Comparison of ENCODE assay signal across 10 mouse cellular contexts in the genomic region with DNA sequence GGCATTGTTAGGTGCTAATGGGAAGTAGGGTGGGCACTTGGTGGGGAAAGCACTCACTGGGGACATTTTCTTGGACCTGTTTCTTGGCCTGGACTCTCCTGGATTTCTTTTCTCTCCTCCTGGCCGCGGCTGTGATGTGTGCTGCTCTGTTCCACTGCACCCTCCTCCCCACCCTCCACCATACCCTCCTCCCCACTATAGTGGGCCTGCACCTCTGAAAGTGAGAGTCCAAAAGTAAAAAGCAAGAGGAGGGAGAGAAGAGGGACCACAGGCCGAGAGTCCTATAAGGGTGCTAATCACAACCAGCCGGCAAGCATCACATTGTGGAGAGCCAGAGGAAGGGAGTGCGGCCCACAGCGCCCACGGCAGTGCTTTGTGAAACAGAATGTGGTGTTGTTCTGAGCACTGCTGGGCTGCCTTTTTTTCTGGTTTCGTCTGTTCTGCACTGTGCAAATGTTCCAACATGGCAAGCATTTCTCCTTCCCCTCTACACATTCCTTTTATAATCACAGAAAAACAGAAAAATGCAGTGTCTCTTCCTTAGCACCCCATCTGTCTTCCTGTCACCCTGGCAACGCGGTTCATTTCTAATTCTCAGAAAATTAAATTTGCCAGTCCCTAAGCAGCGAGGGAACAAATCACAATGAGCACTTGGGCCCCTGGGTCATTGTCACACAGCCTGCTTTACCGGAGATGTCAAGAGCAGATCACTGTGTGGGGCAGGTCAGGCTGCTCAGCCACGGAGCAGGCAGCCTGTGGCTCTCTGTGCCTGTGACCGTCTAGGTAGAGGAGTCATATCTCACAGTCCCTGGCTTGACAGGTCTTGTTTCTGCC. TPM values are rescaled to one million over a fixed set of nuclear protein-coding genes. Genes with fewer than 3 reads are reported as not detected.
DNase-seq lines count a peak whose midpoint lies in the region; ATAC-seq and TF ChIP-seq lines count a peak whose summit lies in the region.
"Had no signal": no experiment of that assay in that cellular context is flagged by ENCODE, and none has a peak within 500 bp of the region (broad histone marks: within the 10 kb centered on the region; RNA-seq: fewer than 3 reads in every experiment).

No protein-coding gene starts in this region.

- TF ChIP-seq CTCF in brain, embryonic 14.5 days (IDR thresholded peaks at IDR 0.05; ENCODE audit: borderline replicate concordance, extremely low read depth, insufficient read depth, insufficient read length), result no peak

- peak; percentile 57 for DNase-seq in brain, embryonic 14.5 days (ENCODE audit: low read depth)
- DNase-seq in embryonic facial prominence, embryonic 14.5 days (ENCODE audit: low spot score), result peak; percentile 23
- peak; percentile 82 to 92 for DNase-seq in layer of hippocampus, adult 18-20 months (ENCODE audit: low spot score in 2 of 2)
- DNase-seq in mesoderm, embryonic 11.5 days (ENCODE audit: low read depth, low spot score), result peak; percentile 13
- no peak for DNase-seq in Muller cell, postnatal 12 days (ENCODE audit: inconsistent ontology term)
- no peak for DNase-seq in thymus, postnatal 10 days (ENCODE audit: low spot score in 2 of 2)
- DNase-seq in thymus, adult 18-20 months, result no peak
- DNase-seq: cerebellum, adult 11-12 months had no signal

- no peak overlapping the region for H3K9ac ChIP-seq in embryonic facial prominence, embryonic 14.5 days (ENCODE audit: low read depth, low read length)
- H3K9ac ChIP-seq in intestine, embryonic 15.5 days, result no peak overlapping the region
- H3K9ac ChIP-seq: lung, embryonic 15.5 days had no signal

- H3K4me2 ChIP-seq in embryonic facial prominence, embryonic 14.5 days (ENCODE audit: low read depth, low read length), result no peak overlapping the region
- H3K4me2 ChIP-seq in intestine, embryonic 15.5 days (replicated peaks), result no peak overlapping the region
- H3K4me2 ChIP-seq: lung, embryonic 15.5 days had no signal

- no peaks in the 10 kb centered on the region for H3K9me3 ChIP-seq in embryonic facial prominence, embryonic 14.5 days (ENCODE audit: control insufficient read depth, low read length)
- H3K9me3 ChIP-seq in intestine, embryonic 15.5 days, result no peaks in the 10 kb centered on the region
- H3K9me3 ChIP-seq: lung, embryonic 15.5 days had no signal

- no peaks in the 10 kb centered on the region for H3K4me1 ChIP-seq in embryonic facial prominence, embryonic 14.5 days (ENCODE audit: control insufficient read depth, insufficient read depth, low read length)
- H3K4me1 ChIP-seq in intestine, embryonic 15.5 days (replicated peaks), result no peaks in the 10 kb centered on the region
- H3K4me1 ChIP-seq: lung, embryonic 15.5 days had no signal

- H3K27me3 ChIP-seq in embryonic facial prominence, embryonic 14.5 days (replicated peaks; ENCODE audit: control insufficient read depth, insufficient read depth, low read length), result no peaks in the 10 kb centered on the region
- no peaks in the 10 kb centered on the region for H3K27me3 ChIP-seq in intestine, embryonic 15.5 days (replicated peaks)
- H3K27me3 ChIP-seq: lung, embryonic 15.5 days had no signal

- peak; percentile 62; the same call in 1 of the 2 replicates for ATAC-seq in embryonic facial prominence, embryonic 14.5 days (ENCODE audit: low read depth)
- ATAC-seq in intestine, embryonic 15.5 days, result no peak

- 32% methylated on average over 14 of the region's 14 CpGs for WGBS in embryonic facial prominence, embryonic 14.5 days
- 52% methylated on average over 14 of the region's 14 CpGs for WGBS in intestine, embryonic 15.5 days

- H3K36me3 ChIP-seq in embryonic facial prominence, embryonic 14.5 days (ENCODE audit: control insufficient read depth, insufficient read depth, low read length), result no peaks in the 10 kb centered on the region
- H3K36me3 ChIP-seq in intestine, embryonic 15.5 days, result no peaks in the 10 kb centered on the region
- H3K36me3 ChIP-seq: lung, embryonic 15.5 days had no signal

- peak overlapping the region; percentile 35 for H3K27ac ChIP-seq in embryonic facial prominence, embryonic 14.5 days (replicated peaks; ENCODE audit: low read depth, low read length)
- H3K27ac ChIP-seq in intestine, embryonic 15.5 days, result no peak overlapping the region
- H3K27ac ChIP-seq: lung, embryonic 15.5 days had no signal

- TF ChIP-seq POLR2A in brain, embryonic 14.5 days (IDR thresholded peaks at IDR 0.05; ENCODE audit: borderline replicate concordance, extremely low read depth, insufficient read depth, insufficient read length, poor library complexity, severe bottlenecking), result no peak

- no peak overlapping the region for H3K4me3 ChIP-seq in embryonic facial prominence, embryonic 14.5 days (ENCODE audit: low read depth, low read length)
- no peak overlapping the region for H3K4me3 ChIP-seq in intestine, embryonic 15.5 days (replicated peaks)
- H3K4me3 ChIP-seq: lung, embryonic 15.5 days had no signal

RNA-seq across cellular contexts. Expression of a gene that starts 29.5 kb away (rescaled TPM):
- 0.33 and 0.70 TPM in 2 replicates for polyA plus RNA-seq in brain, embryonic 14.5 days (2012; rRNA removed)
- 1.8 and 3.1 TPM in 2 replicates for polyA plus RNA-seq in embryonic facial prominence, embryonic 14.5 days (2014; fragmentation: Nextera tagmentation; extraction: Ambion mirVana)
- total RNA-seq in layer of hippocampus, adult 18-20 months (2021), result 10 to 100 TPM; 12.1 to 12.3 TPM
- polyA plus RNA-seq in intestine, embryonic 15.5 days (2015; fragmentation: Nextera tagmentation; extraction: Ambion mirVana), result 1.1 and 1.3 TPM in 2 replicates

RNA-seq across cellular contexts. Expression of a gene that starts 43.9 kb away (rescaled TPM):
- polyA plus RNA-seq in brain, embryonic 14.5 days (2012; rRNA removed), result 0.04 TPM in 2 replicates
- polyA plus RNA-seq in embryonic facial prominence, embryonic 14.5 days (2014; fragmentation: Nextera tagmentation; extraction: Ambion mirVana), result 0.93 and 1.1 TPM in 2 replicates
- 10 to 100 TPM; 71.3 to 73.0 TPM for total RNA-seq in layer of hippocampus, adult 18-20 months (2021)
- polyA plus RNA-seq in intestine, embryonic 15.5 days (2015; fragmentation: Nextera tagmentation; extraction: Ambion mirVana), result 0.33 and 1.4 TPM in 2 replicates

RNA-seq across cellular contexts. Expression of a gene that starts 52.8 kb away (rescaled TPM):
- 113 and 133 TPM in 2 replicates for polyA plus RNA-seq in brain, embryonic 14.5 days (2012; rRNA removed)
- 60.8 and 68.5 TPM in 2 replicates for polyA plus RNA-seq in embryonic facial prominence, embryonic 14.5 days (2014; fragmentation: Nextera tagmentation; extraction: Ambion mirVana)
- total RNA-seq in layer of hippocampus, adult 18-20 months (2021), result 10 to 100 TPM; 83.4 to 95.0 TPM
- 67.5 and 68.2 TPM in 2 replicates for polyA plus RNA-seq in intestine, embryonic 15.5 days (2015; fragmentation: Nextera tagmentation; extraction: Ambion mirVana)

RNA-seq across cellular contexts. Expression of a gene that starts 55.2 kb away (rescaled TPM):
- polyA plus RNA-seq in brain, embryonic 14.5 days (2012; rRNA removed), result 3.8 and 6.8 TPM in 2 replicates
- polyA plus RNA-seq in embryonic facial prominence, embryonic 14.5 days (2014; fragmentation: Nextera tagmentation; extraction: Ambion mirVana), result 10.0 and 11.8 TPM in 2 replicates
- 10 to 100 TPM; 16.6 to 18.0 TPM for total RNA-seq in layer of hippocampus, adult 18-20 months (2021)
- polyA plus RNA-seq in intestine, embryonic 15.5 days (2015; fragmentation: Nextera tagmentation; extraction: Ambion mirVana), result 12.1 and 13.7 TPM in 2 replicates

Comparison
In these comparisons a context has a peak if more than half of its experiments do, and no peak if none do; other contexts are left out.
1. DNase-seq: peak in brain, embryonic 14.5 days (single experiment), embryonic facial prominence, embryonic 14.5 days (single experiment), layer of hippocampus, adult 18-20 months (2 of 2) and mesoderm, embryonic 11.5 days (single experiment); none in Muller cell, postnatal 12 days (single experiment), thymus, postnatal 10 days (0 of 2) and thymus, adult 18-20 months (0 of 2).